Mouse (Mus musculus) kidney, postnatal 14 days (tissue): ENCODE data around the gene Tmeff1.
A peak's percentile ranks its signal among the peaks of the same experiment; 100 is the strongest.
"Not testable (repeated sequence)": the region's sequence is repeated elsewhere in the genome, so short reads cannot be mapped to it uniquely, and the experiment has no call there.

ENCODE experiments used
- DNase-seq: peaks from one replicate; pipeline ENCODE4 v3.0.0; 2022; ENCODE audit warnings: mixed read lengths

The Tmeff1 gene

DNA sequence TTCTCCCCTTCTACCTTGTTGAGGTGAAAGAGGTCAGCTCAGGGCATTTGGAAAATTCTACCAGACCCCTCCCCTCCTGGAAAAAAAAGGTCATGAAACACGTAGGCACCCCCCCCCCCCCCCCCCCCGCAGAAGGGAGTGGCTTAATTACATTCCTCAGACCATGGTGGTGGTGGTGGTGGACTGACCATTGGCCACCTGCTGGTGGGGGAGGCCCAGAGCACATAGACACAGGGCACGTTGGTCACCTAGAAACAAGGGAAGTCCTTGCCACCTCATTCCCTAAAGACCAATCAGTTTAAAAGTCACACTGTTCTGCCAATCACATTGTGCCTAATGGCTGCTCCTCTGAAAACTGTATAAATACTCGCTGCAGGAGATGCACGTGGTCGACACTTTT, 94.8 kb downstream of the Tmeff1 start:
- DNase-seq, result not testable (repeated sequence)

DNA sequence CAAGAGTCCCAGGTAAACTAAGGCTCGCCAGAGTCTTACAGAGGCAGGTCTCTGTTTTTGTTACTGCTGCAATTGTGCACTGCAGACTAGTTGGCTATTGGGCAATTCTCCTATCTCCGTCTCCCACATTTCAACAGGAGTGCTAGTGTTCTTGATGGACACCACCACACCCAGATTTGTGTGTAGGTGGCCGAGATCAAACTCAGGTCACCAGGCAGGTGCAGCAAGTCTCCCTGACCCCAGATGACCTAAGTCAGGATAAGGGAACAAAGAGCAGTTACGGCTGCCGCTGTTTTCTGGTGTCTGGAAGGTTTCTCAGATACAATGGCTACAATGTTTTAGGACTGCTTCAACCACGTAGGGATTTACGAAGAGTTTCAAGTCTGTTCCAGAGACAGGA, 95.2 kb downstream of the Tmeff1 start:
- no peak for DNase-seq

DNA sequence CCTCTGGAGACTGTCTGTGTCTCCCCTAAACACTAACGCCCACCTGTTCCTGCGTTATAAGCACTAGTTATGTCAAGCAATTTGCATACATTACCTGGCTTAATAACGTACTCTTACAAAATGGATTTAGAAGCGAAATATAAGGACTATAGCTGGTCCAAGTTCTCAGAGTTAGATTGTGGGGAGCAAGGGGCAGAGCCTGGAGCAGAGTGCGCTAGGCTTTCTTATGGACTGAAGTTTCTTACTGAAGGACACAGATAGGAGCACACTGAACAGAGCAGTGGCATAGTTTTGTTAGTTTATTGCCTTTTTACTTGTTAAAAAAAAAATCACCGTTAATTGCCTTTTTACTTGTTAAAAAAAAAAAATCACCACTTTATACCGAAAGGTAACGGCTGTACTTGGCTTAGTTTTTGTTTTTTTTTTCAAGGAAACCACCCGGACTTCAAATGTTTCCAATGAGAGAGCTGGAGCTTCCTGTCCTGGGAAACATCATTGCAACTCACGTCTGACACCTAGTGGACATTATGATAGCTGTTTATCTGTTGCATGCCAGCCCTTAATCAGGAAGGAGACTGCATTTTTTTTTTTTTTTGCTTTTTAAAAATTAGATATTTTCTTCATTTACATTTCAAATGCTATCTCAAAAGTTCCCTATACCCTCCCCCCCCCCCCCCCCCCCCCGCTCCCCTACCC, 95.8 kb downstream of the Tmeff1 start:
- DNase-seq, result peak; percentile 73

DNA sequence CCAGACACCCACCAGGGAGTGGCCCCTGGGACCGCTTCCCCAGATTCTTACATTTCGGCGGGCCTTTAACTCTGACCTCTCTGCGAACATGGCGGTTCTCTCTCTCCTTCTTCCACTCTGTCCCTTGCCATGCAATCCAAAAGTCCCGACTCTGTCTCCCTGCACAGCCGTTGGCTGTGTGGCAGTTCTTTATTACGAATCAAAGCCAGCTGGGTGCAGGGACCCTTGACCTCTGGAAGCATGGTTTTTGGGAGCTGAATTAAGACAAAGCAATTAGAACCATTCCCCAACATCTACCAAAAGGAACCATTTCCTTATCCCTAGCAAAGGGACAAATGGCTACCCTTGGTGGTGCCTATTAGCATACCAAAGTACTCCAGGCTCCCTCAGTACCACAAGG, 98.2 kb downstream of the Tmeff1 start:
- DNase-seq, result no peak

DNA sequence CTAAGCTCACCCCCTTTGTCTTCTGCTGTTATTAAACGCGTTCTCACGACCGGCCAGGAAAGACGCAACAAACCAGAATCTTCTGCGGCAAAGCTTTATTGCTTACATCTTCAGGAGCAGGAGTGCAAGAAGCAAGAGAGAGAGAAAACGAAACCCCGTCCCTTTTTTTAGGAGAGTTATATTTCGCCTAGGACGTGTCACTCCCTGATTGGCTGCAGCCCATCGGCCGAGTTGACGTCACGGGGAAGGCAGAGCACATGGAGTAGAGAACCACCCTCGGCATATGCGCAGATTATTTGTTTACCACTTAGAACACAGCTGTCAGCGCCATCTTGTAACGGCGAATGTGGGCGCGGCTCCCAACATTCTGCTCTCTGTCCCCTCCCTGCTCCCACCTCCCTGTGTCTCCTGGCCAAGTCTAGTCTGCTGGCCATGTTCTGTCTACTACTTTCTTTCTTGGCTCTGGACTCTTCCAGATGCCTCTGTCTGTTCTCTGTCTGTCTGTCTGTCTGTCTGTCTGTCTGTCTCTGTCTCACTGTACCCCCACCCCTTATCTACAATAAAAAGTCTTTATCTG, 98.7 kb downstream of the Tmeff1 start:
- DNase-seq, result not testable (repeated sequence)

DNA sequence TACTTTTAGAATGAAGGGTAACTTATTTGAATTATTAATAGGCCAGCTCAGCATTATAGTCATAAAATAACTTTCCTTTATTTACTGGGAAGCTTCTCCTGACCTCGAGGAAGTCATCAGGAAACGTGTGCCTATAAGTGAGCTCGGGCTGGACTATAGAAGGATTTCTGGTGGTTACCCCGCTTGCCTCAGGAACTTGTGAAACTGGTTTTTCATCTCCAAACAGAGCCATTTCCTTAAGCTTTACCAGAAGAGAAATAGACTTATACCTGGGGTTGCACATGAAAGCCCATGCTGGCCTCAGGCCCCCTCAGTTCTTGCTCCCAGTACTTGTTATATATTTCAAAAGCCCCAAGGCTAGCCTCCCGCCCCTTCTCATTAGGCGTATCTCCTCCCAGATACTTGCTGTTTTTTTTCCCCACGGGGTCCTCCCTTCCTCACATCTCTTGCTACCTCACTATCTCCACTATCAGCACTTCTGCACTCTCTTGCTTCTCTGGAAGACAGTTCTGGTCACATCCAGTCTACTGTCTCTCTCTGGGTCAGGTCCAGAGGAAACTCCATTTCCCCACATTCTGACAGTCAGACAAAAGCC, 99.7 kb downstream of the Tmeff1 start:
- no peak for DNase-seq

DNA sequence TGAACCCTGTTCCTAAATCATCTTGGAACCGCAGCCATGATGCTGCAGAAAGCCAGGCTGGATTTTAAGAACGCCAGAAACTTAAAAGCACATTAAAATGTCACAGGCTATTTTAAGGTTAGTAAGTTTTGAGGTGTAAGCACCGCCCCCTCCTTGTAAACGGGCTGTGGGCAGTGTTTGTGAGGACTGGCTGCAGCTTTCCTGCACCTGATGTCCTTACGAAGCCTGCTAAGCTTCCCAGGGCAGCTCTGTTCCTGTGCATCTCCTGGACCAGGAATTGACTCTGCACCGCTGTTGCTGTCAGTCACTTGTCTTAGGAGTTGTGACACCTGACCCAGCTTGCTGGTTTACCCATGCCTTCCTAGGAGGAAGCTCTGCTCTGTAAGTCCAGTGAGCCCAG, 103.2 kb downstream of the Tmeff1 start:
- no peak for DNase-seq

DNA sequence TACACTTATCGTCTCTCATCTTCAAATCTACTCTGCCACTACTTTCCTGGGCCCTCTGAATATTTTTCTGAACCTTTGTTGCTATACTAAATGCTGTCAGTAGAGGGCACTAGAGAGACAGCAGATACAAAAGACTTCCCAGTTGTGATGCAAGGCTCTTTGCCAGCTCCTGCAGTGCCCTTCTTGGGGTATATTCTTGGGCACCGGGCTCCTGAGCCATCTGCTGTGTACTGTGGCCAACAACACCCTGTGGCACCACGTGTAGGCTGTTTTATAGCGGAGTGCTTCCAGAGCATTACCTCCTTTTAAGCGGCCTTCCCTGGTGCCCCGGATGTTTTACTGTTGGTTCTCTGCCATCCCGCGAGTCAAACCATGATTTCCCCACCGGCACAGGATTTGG, 105.7 kb downstream of the Tmeff1 start:
- peak; percentile 44 for DNase-seq

DNA sequence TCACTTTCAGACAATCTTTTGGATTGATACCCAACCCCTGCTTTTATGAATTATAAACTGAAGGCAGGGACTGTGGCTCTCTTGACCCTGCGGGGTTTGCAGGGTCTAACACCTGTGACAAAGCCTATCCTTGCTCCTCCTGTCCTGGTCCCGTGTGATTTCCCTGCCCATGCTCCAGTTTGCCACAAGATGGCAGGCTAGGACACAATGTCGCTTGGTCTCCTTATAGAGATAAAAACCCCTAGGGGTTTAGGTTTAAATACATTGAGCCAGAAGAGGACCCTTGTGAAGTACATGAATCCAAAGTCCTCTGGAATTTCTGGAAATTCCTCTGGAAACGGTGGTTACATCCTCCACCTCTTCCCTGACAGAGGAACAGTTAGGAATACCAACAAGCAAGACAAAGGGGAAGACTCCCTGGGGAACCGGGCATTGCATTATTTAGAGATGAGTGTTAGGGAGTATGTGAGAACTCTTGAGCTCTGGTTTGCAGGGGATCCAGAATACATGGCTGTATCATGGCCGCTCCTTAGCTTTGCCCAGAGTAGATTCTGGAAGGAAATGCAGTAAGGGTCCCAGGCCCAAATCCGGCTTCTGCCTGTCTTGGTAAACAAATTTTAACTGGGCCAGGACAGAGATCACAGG, 106.9 kb downstream of the Tmeff1 start:
- peak; percentile 56 for DNase-seq

DNA sequence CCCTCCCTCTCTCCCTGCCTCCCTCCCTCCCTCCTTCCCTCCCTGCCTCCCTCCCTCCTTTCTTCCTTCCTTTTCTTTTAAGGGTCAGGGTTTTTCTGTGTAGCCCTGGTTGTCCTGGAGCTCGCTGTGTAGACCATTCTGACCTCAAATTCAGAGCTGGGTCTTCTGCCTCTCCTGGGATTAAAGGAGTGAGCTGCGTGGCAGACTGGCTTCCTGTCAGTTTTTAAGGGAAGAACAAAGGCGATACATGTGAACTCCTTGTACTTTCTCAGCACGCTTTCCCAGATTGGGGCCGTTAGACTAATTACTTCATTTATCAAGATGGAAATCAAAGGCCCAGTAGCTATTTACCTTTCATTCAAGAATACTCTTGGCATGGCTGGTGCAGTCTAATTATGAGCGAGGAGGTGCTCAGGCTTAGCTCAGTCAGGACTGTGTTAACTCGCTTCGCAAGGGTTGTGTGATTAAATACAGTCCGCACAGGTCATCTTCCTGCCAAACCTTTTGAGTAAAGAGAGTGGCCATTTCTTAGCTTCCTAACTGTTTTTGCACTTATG, 107.8 kb downstream of the Tmeff1 start:
- DNase-seq, result no peak

DNA sequence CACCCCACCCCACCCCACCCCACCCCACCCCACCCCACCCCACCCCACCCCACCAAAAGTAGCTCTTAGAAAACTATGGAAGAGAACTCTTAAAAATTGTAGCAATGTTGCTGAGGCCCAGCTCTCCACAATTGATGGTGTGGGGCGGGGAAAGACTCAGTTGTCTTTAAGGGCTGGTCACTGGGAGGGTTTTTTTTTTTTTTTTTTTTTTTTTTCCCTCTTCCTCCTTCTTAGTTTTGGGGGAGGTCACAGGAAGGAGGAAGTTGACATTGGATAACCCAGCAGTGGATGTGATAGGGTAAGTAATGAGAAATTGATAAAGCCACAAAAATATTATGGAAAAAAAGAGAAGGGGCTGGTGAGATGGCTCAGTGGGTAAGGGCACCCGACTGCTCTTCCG, 111.7 kb downstream of the Tmeff1 start:
- DNase-seq, result no peak

DNA sequence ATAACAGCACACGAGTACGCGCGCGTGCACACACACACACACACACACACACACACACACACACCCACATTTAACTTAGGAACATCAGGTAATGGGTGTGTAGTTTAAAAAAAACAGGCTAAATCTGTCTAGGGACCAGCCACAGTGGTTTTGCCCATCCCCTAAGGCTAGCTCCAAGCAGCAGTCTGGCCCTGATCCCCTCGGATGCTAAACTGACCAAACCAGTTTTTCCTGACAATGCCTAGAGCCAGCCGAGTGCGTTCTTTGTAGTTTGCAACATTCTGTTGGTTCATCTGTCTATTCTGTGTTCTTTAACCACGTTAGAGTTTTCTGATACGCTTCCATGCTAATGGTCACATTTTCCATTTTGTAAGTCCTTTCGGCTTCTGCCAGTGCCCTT, 112.3 kb downstream of the Tmeff1 start:
- no peak for DNase-seq
